Comparison of ENCODE assay signal across 8 mouse cellular contexts in the genomic region with DNA sequence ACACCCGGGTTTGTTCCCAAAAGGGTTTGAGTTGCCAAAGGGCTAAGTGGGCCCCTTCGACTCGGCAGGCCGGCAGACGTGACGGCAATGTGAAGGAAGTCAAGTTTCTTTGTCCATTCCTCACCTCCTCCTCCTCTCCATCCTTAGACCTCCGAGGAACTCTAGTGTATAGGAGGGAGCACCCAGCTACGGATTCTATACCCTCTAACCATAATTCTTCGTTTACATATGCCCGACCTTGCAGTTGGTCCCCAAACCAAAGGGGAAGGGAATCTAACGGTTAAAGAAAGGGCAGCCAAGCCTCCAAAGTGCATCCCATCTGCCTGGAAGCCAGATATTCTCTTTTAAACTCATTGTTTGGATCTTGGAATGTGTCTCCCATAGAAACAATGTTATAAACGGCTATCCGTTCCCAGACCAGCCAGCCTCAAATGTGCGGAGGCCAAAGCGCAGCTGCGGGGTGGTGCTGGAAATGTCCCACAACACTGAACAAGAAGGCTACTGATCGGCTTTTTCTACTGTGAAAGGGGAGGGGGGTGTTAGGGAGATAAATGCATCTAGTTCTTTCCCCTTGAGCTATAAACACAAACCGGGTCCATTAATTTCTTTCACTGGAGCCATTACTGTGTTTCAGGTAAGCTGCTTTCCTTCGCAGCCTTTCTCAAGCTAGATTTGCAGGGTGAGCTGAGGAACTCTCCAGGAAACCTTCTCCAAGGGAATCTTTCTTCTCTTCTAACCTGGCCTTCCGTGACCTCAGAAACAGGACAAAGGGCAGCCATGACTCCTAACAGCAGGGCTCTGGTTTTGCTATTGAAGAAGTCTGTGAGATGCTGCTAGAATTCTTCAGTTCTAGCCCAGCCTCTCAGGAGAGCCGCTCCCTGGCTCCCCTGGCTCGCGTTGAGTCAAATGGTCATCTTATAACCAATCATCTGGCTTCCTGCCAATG. TPM values are rescaled to one million over a fixed set of nuclear protein-coding genes. Genes with fewer than 3 reads are reported as not detected.
A peak's percentile ranks its signal among the peaks of the same experiment; 100 is the strongest.
DNase-seq lines count a peak whose midpoint lies in the region; ATAC-seq and TF ChIP-seq lines count a peak whose summit lies in the region.

No protein-coding gene starts in this region.

- DNase-seq in heart, embryonic 10.5 days (ENCODE audit: low spot score) = no peak
- DNase-seq in heart, adult 9 months (ENCODE audit: low spot score in 2 of 2) = no peak
- DNase-seq in Muller cell, postnatal 12 days (ENCODE audit: inconsistent ontology term) = peak; percentile 62
- peak; percentile 39 for DNase-seq in forebrain, embryonic 14.5 days (ENCODE audit: low spot score)
- DNase-seq in kidney, postnatal 0 days (ENCODE audit: low spot score) = peak; percentile 55
- no peak for DNase-seq in urinary bladder, postnatal 10 days (ENCODE audit: low spot score)
- DNase-seq in adrenal gland, adult 8-10 months = no peak

- TF ChIP-seq CTCF in kidney, postnatal 0 days (IDR thresholded peaks at IDR 0.05; ENCODE audit: low read depth) = no peak

- peaks cover 44% of the 10 kb centered on the region for H3K27me3 ChIP-seq in heart, embryonic 10.5 days (ENCODE audit: insufficient read depth, poor library complexity, severe bottlenecking)
- no peaks in the 10 kb centered on the region for H3K27me3 ChIP-seq in forebrain, embryonic 14.5 days (replicated peaks; ENCODE audit: control insufficient read depth, insufficient read depth, low read length)
- no peaks in the 10 kb centered on the region; the same call in 1 of the 2 replicates for H3K27me3 ChIP-seq in kidney, postnatal 0 days (ENCODE audit: insufficient read depth, low read length)
- peaks cover 4% of the 10 kb centered on the region; the same call in 1 of the 2 replicates for H3K27me3 ChIP-seq in midbrain, embryonic 12.5 days

- H3K4me2 ChIP-seq in forebrain, embryonic 14.5 days (ENCODE audit: low read length) = peak overlapping the region; percentile 63
- H3K4me2 ChIP-seq in kidney, postnatal 0 days (ENCODE audit: low read length) = peak overlapping the region; percentile 97
- peak overlapping the region; percentile 94 for H3K4me2 ChIP-seq in midbrain, embryonic 12.5 days (replicated peaks)

- peak overlapping the region; percentile 68 for H3K4me3 ChIP-seq in heart, embryonic 10.5 days
- peak overlapping the region; percentile 63 for H3K4me3 ChIP-seq in forebrain, embryonic 14.5 days (ENCODE audit: low read depth, low read length)
- H3K4me3 ChIP-seq in kidney, postnatal 0 days (replicated peaks; ENCODE audit: low read depth, low read length) = peak overlapping the region; percentile 55
- peak overlapping the region; percentile 70 for H3K4me3 ChIP-seq in midbrain, embryonic 12.5 days

- H3K9ac ChIP-seq in forebrain, embryonic 14.5 days (ENCODE audit: low read length) = peak overlapping the region; percentile 77
- H3K9ac ChIP-seq in kidney, postnatal 0 days (ENCODE audit: low read depth, low read length) = peak overlapping the region; percentile 58; the same call in 1 of the 2 replicates
- H3K9ac ChIP-seq in midbrain, embryonic 12.5 days (replicated peaks) = peak overlapping the region; percentile 75

- H3K27ac ChIP-seq in heart, embryonic 10.5 days = peak overlapping the region; percentile 87
- H3K27ac ChIP-seq in forebrain, embryonic 14.5 days (ENCODE audit: low read depth, low read length) = peak overlapping the region; percentile 85
- H3K27ac ChIP-seq in kidney, postnatal 0 days = no peak overlapping the region; the same call in 1 of the 2 replicates
- peak overlapping the region; percentile 92 for H3K27ac ChIP-seq in midbrain, embryonic 12.5 days (replicated peaks)

- ATAC-seq in forebrain, embryonic 14.5 days = no peak; the same call in 1 of the 2 replicates
- ATAC-seq in kidney, postnatal 0 days (replicated peaks; ENCODE audit: low FRiP score, low read depth) = no peak
- peak; percentile 17; the same call in 1 of the 2 replicates for ATAC-seq in midbrain, embryonic 12.5 days (ENCODE audit: low FRiP score, low read depth)

- no peaks in the 10 kb centered on the region for H3K36me3 ChIP-seq in heart, embryonic 10.5 days
- no peaks in the 10 kb centered on the region for H3K36me3 ChIP-seq in forebrain, embryonic 14.5 days (ENCODE audit: control insufficient read depth, insufficient read depth, low read length)
- no peaks in the 10 kb centered on the region for H3K36me3 ChIP-seq in kidney, postnatal 0 days (ENCODE audit: insufficient read depth, low read length)
- H3K36me3 ChIP-seq in midbrain, embryonic 12.5 days = no peaks in the 10 kb centered on the region

- no peaks in the 10 kb centered on the region for H3K9me3 ChIP-seq in heart, embryonic 10.5 days
- no peaks in the 10 kb centered on the region for H3K9me3 ChIP-seq in forebrain, embryonic 14.5 days (replicated peaks; ENCODE audit: control insufficient read depth, low read length)
- no peaks in the 10 kb centered on the region for H3K9me3 ChIP-seq in kidney, postnatal 0 days (replicated peaks; ENCODE audit: low read length)
- no peaks in the 10 kb centered on the region for H3K9me3 ChIP-seq in midbrain, embryonic 12.5 days

- WGBS in heart, embryonic 10.5 days = 18% methylated on average over 23 of the region's 23 CpGs
- WGBS in forebrain, embryonic 14.5 days = 8% methylated on average over 23 of the region's 23 CpGs
- 21% methylated on average over 23 of the region's 23 CpGs for WGBS in kidney, postnatal 0 days
- 4% methylated on average over 23 of the region's 23 CpGs for WGBS in midbrain, embryonic 12.5 days

- H3K4me1 ChIP-seq in heart, embryonic 10.5 days = peaks cover 54% of the 10 kb centered on the region
- peaks cover 16% of the 10 kb centered on the region; the same call in 1 of the 2 replicates for H3K4me1 ChIP-seq in forebrain, embryonic 14.5 days (ENCODE audit: control insufficient read depth, insufficient read depth, low read length)
- peaks cover 21% of the 10 kb centered on the region for H3K4me1 ChIP-seq in kidney, postnatal 0 days (replicated peaks; ENCODE audit: insufficient read depth, low read length)
- H3K4me1 ChIP-seq in midbrain, embryonic 12.5 days = peaks cover 37% of the 10 kb centered on the region

RNA-seq across cellular contexts. Expression of a gene that starts 0.6 kb away (rescaled TPM):
- 4.7 TPM in 2 replicates for polyA plus RNA-seq in heart, embryonic 10.5 days (2016; fragmentation: Nextera tagmentation; extraction: Ambion mirVana)
- polyA plus RNA-seq in forebrain, embryonic 14.5 days (2014; fragmentation: Nextera tagmentation; extraction: Ambion mirVana) = 17.9 and 20.3 TPM in 2 replicates
- 3.0 and 3.2 TPM in 2 replicates for polyA plus RNA-seq in kidney, postnatal 0 days (2015; fragmentation: Nextera tagmentation; extraction: Ambion mirVana)
- 35.2 and 36.6 TPM in 2 replicates for polyA plus RNA-seq in midbrain, embryonic 12.5 days (2016; fragmentation: Nextera tagmentation; extraction: Ambion mirVana)
- 10 to 100 TPM; 10.2 to 14.5 (median 12.2) TPM for total RNA-seq in adrenal gland, adult 8-10 months (2022)

Comparison
In these comparisons a context has a peak if more than half of its experiments do, and no peak if none do; other contexts are left out.
1. DNase-seq: peak in Muller cell, postnatal 12 days (single experiment), forebrain, embryonic 14.5 days (single experiment) and kidney, postnatal 0 days (single experiment); none in heart, embryonic 10.5 days (single experiment), heart, adult 9 months (0 of 2), urinary bladder, postnatal 10 days (single experiment) and adrenal gland, adult 8-10 months (single experiment).
2. Peak in every context shown above with its lines, with median percentiles within 50 percentile points of each other: H3K4me3 ChIP-seq, H3K4me2 ChIP-seq and H3K9ac ChIP-seq.